Mouse (Mus musculus) thymus, postnatal 10 days (tissue): ENCODE measurements around the gene St6galnac4.

Experiments
- DNase-seq, 2 experiments: peaks; one replicate each; pipeline ENCODE4 v3.0.0; 2021; ENCODE audit warnings: low spot score in 2 of 2

The St6galnac4 gene

GRCm38 (mm10) chr2:32627266-32628043 lies 40.6 kb downstream of the St6galnac4 start:
- no peak for DNase-seq

- DNase-seq = no peak
These were observed 41.2 kb downstream of the St6galnac4 start for GRCm38 (mm10) chr2:32628044-32628550.

- no peak for DNase-seq
These were observed 41.8 kb downstream of the St6galnac4 start for GRCm38 (mm10) chr2:32628729-32629128.

GRCm38 (mm10) chr2:32629276-32629976 lies 42.5 kb downstream of the St6galnac4 start:
- DNase-seq = no peak

- no peak for DNase-seq
These were observed 43.1 kb downstream of the St6galnac4 start for GRCm38 (mm10) chr2:32630036-32630435.

GRCm38 (mm10) chr2:32631046-32631445 lies 44.2 kb downstream of the St6galnac4 start:
- DNase-seq = no peak

- peak; percentile 64 to 84 for DNase-seq
These were observed 45.0 kb downstream of the St6galnac4 start for GRCm38 (mm10) chr2:32631737-32632394.

- DNase-seq = no peak
These were observed 46.8 kb downstream of the St6galnac4 start for GRCm38 (mm10) chr2:32633660-32634059.

- DNase-seq = no peak
These were observed 47.6 kb downstream of the St6galnac4 start for GRCm38 (mm10) chr2:32634277-32635105.

- DNase-seq = no peak
These were observed 49.7 kb downstream of the St6galnac4 start for GRCm38 (mm10) chr2:32636617-32637016.

GRCm38 (mm10) chr2:32637778-32638281 lies 50.9 kb downstream of the St6galnac4 start:
- DNase-seq = peak; percentile 77 to 79

GRCm38 (mm10) chr2:32639632-32640031 lies 52.7 kb downstream of the St6galnac4 start:
- DNase-seq = no peak

- DNase-seq = no peak
These were observed 53.7 kb downstream of the St6galnac4 start for GRCm38 (mm10) chr2:32640550-32641051.

GRCm38 (mm10) chr2:32641810-32642209 lies 54.9 kb downstream of the St6galnac4 start:
- no peak for DNase-seq

GRCm38 (mm10) chr2:32642813-32643212 lies 55.9 kb downstream of the St6galnac4 start:
- no peak for DNase-seq

- no peak for DNase-seq
These were observed 57.2 kb downstream of the St6galnac4 start for GRCm38 (mm10) chr2:32644083-32644482.

GRCm38 (mm10) chr2:32644799-32645475 lies 58.0 kb downstream of the St6galnac4 start:
- DNase-seq = no peak

- no peak for DNase-seq
These were observed 58.8 kb downstream of the St6galnac4 start for GRCm38 (mm10) chr2:32645647-32646046.

- DNase-seq = peak; percentile 52 to 54
These were observed 59.6 kb downstream of the St6galnac4 start, which contains the start of gene Eng for GRCm38 (mm10) chr2:32646379-32647056. Gene Eng (plus strand): TSS chr2:32646595.

GRCm38 (mm10) chr2:32647366-32647765 lies 60.5 kb downstream of the St6galnac4 start:
- no peak for DNase-seq
